Mouse (Mus musculus) brown adipose tissue, adult 24 weeks (tissue): ENCODE measurements around the gene Zfp764. TPM values are rescaled to one million over a fixed set of nuclear protein-coding genes. Genes with fewer than 3 reads are reported as not detected.
A peak's percentile ranks its signal among the peaks of the same experiment; 100 is the strongest.
"Not testable (repeated sequence)": the region's sequence is repeated elsewhere in the genome, so short reads cannot be mapped to it uniquely, and the experiment has no call there.

Source experiments
- H3K27ac ChIP-seq: fragments of 200-500 bp; replicated peaks from 2 replicates; pipeline ENCODE4 v1.5.1; 2012; ENCODE audit warnings: low read depth, mild to moderate bottlenecking, low read length
- H3K4me1 ChIP-seq: fragments of 200-500 bp; 2 replicates; pipeline ENCODE4 v1.6.1; 2012; ENCODE audit warnings: low read length, mixed read lengths; ENCODE audit not compliant: control insufficient read depth, insufficient read depth, insufficient read length
- H3K4me3 ChIP-seq: fragments of 200-500 bp; 2 replicates; pipeline ENCODE4 v1.5.1; 2012; ENCODE audit warnings: low read depth, mild to moderate bottlenecking, low read length, moderate library complexity; ENCODE audit not compliant: insufficient read depth
- polyA plus RNA-seq: library from polyadenylated mRNA; stranded (reverse); fragments of >200 nt; gene quantifications from 2 replicates; pipeline ENCODE4 v1.2.4, GENCODE M21; 2012; ENCODE audit not compliant: missing spikeins, insufficient read depth, insufficient read length

Zfp764 gene
- polyA plus RNA-seq, 1 experiment, result 2.6 TPM

DNA sequence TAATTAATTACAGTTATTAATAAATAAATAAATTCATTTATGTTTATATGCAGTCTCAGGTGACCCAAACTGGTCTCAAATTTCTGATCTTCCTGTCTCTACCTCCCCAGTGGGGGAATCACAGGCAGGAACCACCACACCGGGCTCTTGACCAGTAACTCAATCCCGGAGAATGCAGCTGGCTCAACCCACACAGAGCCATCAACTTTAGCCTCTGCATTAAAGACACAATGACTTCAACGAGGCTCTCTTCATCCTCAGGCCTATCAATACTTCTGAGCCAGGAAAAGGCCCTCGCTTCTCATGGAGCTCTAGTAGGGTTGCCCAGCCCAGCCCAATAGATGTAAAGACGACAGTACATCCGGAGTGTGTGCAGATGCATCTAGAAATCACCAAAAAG, 2.5 kb downstream of the Zfp764 start:
- not testable (repeated sequence) for H3K27ac ChIP-seq, H3K4me1 ChIP-seq, H3K4me3 ChIP-seq

DNA sequence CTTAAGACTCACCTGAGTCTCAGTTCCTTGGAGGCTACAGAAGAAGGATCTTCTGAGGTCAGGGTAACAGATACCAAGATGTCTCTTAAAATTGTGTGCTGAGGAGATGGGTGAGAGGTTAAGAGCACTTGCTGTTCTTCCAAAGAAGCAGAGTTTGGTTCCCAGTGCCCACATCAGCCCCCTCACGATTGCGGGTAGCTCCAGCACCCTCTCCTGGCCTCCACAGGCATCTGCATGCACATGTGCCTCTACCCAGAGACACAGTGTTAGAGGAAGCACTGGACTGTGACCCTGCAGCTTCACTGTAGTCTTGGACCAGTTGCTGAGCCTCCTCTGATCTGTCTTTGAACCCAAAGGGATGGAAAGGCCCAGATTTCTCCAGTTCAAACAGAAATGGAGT, 3.6 kb downstream of the Zfp764 start:
- no peak overlapping the region for H3K4me3 ChIP-seq
- no peak overlapping the region for H3K27ac ChIP-seq
- H3K4me1 ChIP-seq, result no peaks in the 10 kb centered on the region

DNA sequence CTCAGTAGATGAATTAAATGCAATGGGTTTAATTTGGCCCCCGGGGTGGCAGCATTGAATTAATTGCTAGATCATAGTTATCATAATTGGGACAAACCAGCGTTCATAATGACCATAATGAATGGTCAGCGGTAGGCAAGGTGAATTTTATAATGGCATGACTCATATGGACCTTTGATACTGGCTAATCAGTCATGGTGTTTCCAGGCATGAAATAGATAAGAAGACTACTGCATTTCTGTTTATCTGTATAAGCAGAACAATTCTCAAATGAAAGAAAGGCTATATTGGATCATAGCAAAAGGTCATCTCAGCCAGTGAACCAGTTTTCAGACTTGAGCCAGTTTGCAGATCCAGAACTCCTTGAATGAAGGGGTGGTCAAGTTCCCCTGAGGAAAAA, 6.3 kb downstream of the Zfp764 start:
- H3K4me1 ChIP-seq, result no peaks in the 10 kb centered on the region
- H3K27ac ChIP-seq, result no peak overlapping the region
- H3K4me3 ChIP-seq, result no peak overlapping the region

DNA sequence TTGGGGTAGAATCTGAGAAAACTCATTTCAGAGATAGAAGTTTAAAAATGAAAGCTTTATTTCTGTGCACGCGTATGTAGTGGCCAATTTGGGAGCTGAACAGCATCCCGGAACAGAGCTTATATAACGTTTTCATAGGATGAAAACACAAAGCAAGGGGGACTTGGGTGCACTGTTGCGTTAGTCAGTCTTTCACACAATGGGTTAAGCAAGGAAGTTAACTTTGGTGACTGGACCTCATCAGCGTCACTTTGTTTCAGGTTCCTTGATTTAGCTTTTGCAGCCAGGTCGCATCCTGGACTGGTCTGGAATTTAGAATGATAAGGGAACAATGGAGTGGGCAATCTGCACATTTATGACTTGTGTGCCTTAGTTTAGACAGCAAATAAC, 12.7 kb downstream of the Zfp764 start:
- peak overlapping the region; percentile 39; the same call in 1 of the 2 replicates for H3K27ac ChIP-seq
- H3K4me1 ChIP-seq, result peaks cover 8% of the 10 kb centered on the region
- H3K4me3 ChIP-seq, result peak overlapping the region; percentile 66

DNA sequence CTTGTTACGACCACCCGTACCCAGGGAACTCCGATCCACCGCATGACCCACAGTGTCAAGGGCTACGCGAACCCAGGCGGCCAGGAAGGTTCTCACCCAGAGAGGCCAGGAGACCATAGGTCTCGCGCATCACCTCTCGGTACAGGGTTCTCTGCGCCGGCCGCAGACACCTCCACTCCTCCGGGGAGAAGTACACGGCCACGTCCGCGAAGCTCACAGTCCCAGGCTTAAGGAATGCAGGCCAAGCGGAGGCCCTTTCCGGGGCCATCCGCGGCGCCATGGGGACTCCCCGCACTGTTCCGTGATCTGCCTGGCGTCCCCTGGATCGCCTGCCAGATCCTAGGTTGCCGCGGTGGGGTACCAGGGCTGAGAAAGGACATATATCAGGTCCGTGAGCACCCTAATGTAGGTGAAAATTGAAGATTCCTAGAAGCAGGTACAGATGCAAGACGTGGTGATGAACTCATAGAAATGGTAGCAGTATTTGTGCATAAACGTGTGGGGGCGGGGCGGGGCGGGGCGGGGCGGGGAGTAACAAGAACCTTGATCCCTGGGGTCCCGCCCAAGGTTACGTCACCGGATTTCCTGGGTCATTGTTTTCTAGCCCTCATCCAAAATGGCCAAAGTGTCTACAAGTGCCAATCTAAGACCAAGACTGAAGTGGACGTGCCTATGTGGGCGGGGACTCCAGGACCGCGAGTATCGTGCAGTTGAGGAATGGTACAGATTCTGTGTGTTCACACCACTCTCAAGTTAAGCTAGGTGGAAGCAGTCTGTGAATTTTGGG, 13.3 kb downstream of the Zfp764 start, which contains the start of gene E430018J23Rik:
E430018J23Rik (minus strand) TSS at position 473 of the 787 bp plus-strand sequence.
- H3K4me3 ChIP-seq, result peak within 1 kb of the TSS; percentile 97
- peaks cover 8% of the 10 kb centered on the region for H3K4me1 ChIP-seq
- H3K27ac ChIP-seq, result peak within 1 kb of the TSS; percentile 81

DNA sequence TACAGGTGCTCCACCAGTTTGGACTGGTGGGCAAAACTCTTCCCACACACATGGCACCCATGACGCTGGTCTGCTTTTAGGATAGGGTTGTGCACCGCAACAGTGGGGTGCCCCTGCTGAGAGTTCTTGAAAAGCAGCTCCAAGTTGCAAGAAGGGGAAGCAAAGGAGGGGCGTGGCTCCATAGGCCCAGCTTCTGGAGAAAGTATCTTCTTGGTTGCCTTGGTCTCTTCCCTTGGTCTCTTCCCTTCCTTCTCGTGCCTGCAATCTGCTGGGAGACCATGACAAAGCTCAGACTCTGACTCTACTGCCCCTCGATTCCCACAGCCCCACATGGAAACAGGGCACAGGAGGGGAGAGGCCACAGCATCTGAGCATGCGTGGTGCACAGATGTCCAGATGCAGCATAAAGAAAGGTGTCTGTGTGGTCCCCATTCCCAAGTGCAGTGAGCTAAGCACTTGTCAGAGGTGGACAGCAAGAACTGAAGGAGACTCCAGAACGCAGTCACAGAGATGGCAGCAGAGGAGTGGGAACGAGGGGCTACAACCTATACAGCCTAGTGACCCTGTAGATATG, 14.3 kb downstream of the Zfp764 start:
- Histone ChIP-seq H3K27ac (no peak overlapping the region), H3K4me3 (peak overlapping the region; percentile 97), H3K4me1 (peaks cover 8% of the 10 kb centered on the region)

DNA sequence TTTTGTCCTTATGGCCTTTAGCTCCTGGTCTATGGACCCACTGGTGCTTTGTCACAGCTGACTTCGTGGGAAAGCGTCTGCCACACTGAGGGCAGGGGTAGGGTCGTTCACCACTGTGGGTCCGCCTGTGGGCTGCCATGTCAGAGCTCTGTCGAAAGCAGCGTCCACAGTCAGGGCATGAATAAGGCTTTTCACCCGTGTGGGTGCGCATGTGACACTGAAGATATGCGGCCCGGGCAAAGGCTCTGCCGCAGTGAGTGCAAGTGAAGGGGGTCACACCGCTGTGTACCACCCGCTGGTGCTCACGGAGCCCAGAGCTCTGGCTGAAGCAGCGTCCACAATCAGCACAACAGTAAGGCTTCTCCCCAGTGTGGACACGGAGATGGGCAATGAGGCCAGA, 15.1 kb downstream of the Zfp764 start:
- Histone ChIP-seq H3K4me3 (no peak overlapping the region), H3K27ac (no peak overlapping the region), H3K4me1 (peaks cover 8% of the 10 kb centered on the region)

DNA sequence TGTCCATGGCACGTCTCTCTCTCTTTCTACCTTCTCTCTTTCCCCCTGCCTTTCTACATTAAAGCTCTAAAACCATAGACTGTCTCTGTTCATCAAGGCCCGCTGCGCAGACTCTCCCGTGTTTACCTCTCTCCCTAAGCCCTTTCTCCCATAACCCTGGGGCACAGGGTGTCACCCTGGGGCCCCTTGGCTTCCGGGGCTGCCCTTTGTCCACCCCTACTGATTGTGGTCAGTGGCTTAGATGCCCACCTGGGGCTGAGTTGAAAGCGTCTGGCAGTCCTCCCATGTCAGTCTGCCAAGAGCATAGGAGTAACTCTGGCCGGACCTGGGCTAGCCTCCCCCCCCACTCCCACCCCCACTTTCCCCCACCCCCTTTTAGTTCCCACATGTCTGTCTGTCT, 16.3 kb downstream of the Zfp764 start:
- no peak overlapping the region for H3K4me3 ChIP-seq
- peaks cover 9% of the 10 kb centered on the region for H3K4me1 ChIP-seq
- no peak overlapping the region for H3K27ac ChIP-seq

DNA sequence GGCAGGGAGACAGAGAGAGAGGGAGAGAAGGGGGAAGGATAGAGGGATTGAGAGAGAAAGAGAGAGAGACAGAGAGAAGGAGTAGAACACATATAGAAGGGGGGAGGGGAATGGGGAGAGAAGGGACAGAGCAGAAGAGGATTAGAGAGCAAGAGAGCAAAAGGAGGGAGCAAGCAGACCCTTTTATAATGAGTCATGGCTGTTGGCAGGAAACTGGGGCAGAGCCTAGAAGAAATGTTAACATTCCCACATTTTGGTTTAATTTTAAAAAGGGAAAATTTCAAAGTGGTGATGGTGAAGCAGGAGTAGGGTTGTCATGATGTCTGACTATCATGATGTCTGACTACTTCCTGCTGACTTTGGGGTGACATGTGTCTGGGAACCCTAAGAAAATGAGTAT, 18.4 kb downstream of the Zfp764 start:
- not testable (repeated sequence) for H3K4me3 ChIP-seq, H3K4me1 ChIP-seq, H3K27ac ChIP-seq

DNA sequence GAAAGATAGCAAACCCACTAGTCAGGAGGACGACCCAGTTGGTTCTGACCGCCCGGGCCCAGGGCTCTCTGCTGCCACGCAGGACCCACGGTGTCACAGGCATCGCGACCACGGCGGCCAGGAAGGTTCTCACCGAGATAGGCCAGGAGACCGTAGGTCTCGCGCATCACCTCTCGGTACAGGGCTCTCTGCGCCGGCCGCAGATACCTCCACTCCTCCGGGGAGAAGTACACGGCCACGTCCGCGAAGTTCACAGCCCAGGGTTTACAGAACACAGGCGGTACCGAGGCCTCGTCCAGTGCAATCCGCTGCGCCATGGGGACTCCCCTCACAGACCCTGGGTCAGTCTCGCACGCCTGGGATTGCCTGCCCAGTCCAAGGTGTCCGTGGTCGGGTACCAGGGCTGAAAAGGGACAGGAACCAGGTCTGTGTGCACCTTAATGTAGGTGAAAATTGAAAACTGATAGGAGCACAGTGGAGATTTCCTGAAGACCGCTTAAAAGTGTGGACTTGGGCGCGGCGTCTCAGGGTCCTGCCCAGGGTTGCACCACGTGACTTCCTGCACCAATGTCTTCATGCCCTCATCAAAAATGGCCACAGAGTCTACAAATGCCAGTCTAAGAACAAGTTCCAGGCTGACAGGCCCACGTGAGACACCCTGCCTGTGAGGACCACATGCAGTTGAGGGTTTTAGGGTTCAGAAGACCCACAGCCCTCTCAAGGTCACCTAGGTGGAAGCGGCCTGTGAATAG, 19.8 kb downstream of the Zfp764 start, which contains the start of gene 9130019O22Rik:
9130019O22Rik (minus strand) TSS at position 526 of the 752 bp plus-strand sequence.
- Histone ChIP-seq H3K4me3 (peak within 1 kb of the TSS; percentile 83), H3K27ac (peak within 1 kb of the TSS; percentile 61; the same call in 1 of the 2 replicates), H3K4me1 (peaks cover 2% of the 10 kb centered on the region; the same call in 1 of the 2 replicates)

DNA sequence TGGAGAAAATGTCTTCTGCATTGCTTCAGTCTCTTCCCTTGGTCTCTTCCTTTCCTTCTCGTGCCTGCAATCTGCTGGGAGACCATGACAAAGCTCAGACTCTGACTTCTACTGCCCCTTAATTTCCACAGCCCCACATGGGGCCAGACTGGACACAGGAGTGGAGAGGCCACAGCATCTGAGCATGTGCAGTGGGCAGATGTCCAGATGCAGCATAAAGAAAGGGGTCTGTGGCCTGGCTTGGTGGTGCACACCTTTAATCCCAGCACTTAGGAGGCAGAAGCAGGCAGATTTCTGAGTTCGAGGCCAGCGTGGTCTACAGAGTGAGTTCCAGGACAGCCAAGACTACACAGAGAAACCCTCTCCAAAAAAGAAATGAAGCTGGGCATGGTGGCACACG, 21.1 kb downstream of the Zfp764 start:
- not testable (repeated sequence) for H3K4me1 ChIP-seq, H3K27ac ChIP-seq
- H3K4me3 ChIP-seq, result 0 out of 2 replicates have a peak overlapping the region, but pooled peaks have one; percentile 83

DNA sequence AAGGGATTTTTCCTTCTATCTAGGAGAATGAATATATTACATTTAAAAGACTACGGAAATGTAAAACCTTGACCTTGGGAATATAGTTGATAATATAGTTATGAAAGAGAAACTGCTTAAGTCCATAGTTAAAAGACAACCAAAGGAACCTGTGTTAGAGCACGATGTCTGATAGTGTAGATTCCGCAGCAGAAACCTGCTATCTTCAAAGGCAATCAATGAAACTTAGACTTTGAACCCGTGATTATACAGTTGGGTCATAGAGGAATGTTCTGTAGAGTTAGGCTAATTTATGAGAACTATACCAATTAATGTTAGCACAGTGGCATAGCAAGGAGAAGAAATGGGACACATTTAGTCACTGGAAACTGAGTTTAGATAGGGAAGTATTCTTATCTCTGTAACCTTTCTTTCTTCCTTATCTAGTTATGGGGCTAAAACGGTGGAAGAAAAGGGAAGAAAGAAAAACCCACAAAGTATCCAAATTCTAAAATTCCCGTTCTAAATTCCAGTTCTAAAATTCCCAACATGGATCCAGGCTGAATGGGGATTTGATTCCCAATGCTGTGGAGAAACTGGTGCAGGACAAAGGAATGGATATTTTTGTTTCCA, 28.2 kb downstream of the Zfp764 start:
- Histone ChIP-seq H3K27ac (no peak overlapping the region), H3K4me3 (no peak overlapping the region), H3K4me1 (no peaks in the 10 kb centered on the region)

DNA sequence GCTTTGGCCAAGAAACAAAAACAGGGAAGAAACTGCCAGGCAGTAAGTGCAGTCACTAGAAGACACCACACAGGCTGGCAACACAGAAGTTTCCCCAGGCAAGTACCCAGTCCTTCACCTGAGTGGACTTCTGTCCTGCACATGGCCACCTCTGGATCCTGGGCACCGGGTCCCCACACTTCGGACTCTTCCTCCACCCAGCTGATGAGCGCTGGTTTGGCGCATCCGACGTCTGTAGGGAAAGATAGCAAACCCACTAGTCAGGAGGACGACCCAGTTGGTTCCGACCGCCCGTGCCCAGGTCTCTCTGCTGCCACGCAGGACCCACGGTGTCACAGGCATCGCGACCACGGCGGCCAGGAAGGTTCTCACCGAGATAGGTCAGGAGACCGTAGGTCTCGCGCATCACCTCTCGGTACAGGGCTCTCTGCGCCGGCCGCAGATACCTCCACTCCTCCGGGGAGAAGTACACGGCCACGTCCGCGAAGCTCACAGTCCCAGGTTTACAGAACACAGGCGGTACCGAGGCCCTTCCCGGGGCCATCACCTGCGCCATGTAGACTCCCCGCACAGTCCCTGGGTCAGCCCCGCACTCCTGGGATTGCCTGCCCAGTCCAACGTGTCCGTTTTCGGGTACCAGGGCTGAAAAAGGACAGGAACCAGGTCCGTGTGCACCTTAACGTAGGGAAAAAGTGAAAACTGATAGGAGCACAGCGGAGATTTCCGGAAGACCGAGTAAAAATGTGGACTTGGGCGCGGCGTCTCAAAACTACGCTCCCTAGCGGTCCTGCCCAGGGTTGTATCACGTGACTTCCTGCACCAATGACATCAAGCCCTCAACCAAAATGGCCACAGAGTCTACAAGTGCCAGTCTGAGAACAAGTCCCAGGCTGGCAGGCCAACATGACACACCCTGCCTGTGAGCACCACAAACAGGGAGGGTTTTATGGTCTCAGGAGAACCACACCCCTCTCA, 31.1 kb downstream of the Zfp764 start, which contains the start of gene Zfp747:
Zfp747 (minus strand) TSS at position 780 of the 975 bp plus-strand sequence.
- peak within 1 kb of the TSS; percentile 90 for H3K27ac ChIP-seq
- not testable (repeated sequence) for H3K4me1 ChIP-seq
- peak within 1 kb of the TSS; percentile 97 for H3K4me3 ChIP-seq

DNA sequence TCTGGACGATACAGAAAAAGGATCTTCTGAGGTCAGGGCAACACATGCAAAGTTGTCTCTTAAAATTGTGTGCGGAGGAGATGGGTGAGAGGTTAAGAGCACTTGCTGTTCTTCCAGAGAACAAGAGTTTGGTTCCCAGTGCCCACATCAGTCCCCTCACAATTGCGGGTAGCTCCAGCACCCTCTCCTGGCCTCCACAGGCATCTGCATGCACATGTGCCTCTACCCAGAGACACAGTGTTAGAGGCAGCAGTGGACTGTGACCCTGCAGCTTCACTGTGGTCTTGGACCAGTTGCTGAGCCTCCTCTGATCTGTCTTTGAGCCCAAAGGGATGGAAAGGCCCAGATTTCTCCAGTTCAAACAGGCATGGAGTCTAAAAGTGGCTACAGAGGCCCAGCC, 34.8 kb downstream of the Zfp764 start:
- not testable (repeated sequence) for H3K4me3 ChIP-seq, H3K27ac ChIP-seq, H3K4me1 ChIP-seq
